Mouse (Mus musculus) intestine, embryonic 15.5 days (tissue): ENCODE data around the gene Cryab. TPM values are rescaled to one million over a fixed set of nuclear protein-coding genes. Genes with fewer than 3 reads are reported as not detected.

ENCODE experiments used
- ATAC-seq: fragments of 200-750 bp; cut with Nextera tagmentation; 2 replicates; pipeline ENCODE4 v1.8.0; 2017; ENCODE audit warnings: moderate TSS enrichment, moderate library complexity
- H3K27ac ChIP-seq: fragments of 300-500 bp; sonication (generic); 2 replicates; pipeline ENCODE4 v1.5.1; 2015; ENCODE audit warnings: mild to moderate bottlenecking, inconsistent platforms
- H3K27me3 ChIP-seq: fragments of 300-500 bp; sonication (generic); replicated peaks from 2 replicates; pipeline ENCODE4 v1.6.1; 2015; ENCODE audit warnings: inconsistent platforms
- H3K36me3 ChIP-seq: fragments of 300-500 bp; sonication (generic); 2 replicates; pipeline ENCODE4 v1.6.1; 2015; ENCODE audit warnings: inconsistent platforms
- H3K4me1 ChIP-seq: fragments of 300-500 bp; sonication (generic); replicated peaks from 2 replicates; pipeline ENCODE4 v1.6.1; 2015; ENCODE audit warnings: inconsistent platforms
- H3K4me2 ChIP-seq: fragments of 300-500 bp; sonication (generic); replicated peaks from 2 replicates; pipeline ENCODE4 v1.6.1; 2015; ENCODE audit warnings: mild to moderate bottlenecking, inconsistent platforms
- H3K4me3 ChIP-seq: fragments of 300-500 bp; sonication (generic); replicated peaks from 2 replicates; pipeline ENCODE4 v1.5.1; 2015; ENCODE audit warnings: inconsistent platforms
- H3K9ac ChIP-seq: fragments of 300-500 bp; sonication (generic); 2 replicates; pipeline ENCODE4 v1.6.1; 2015; ENCODE audit warnings: inconsistent platforms
- H3K9me3 ChIP-seq: fragments of 300-500 bp; sonication (generic); 2 replicates; pipeline ENCODE4 v1.6.1; 2016; ENCODE audit warnings: inconsistent platforms
- WGBS: fragments of 180-500 bp; shearing (Covaris S2); methylation state at CpG from one replicate; pipeline ENCODE4 v1.1.7; 2015; 5-methylcytosine and 5-hydroxymethylcytosine counted together
- polyA plus RNA-seq: library from polyadenylated mRNA; unstranded; fragments of >200 nt; fragmentation: Nextera tagmentation; extraction: Ambion mirVana; gene quantifications from 2 replicates; pipeline ENCODE4 v1.2.1, GENCODE M21; 2015

The Cryab gene
- polyA plus RNA-seq, 1 experiment from 2014 or later = 62.6 TPM

DNA sequence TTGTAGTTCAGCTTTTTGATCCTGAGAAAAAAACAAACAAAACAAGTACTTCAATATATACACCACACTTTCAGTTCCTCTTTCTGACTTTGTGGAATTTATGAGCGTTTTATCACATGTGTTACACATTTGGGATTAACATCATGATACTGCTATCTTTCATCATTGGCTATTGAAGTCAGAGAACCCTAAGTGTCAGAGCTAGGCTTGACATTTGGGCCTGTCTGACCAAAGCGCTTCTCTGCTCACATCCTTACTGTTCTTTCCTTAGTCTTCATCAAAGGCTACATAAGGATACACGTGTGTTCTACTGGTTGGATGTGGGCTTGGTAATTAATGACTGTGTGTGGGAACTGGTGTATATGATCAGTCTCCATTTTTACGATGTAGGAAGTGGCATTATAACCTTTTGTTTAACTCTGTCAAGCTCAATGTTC, 22.9 kb downstream of the Cryab start:
- Histone ChIP-seq H3K27me3 (no peaks in the 10 kb centered on the region), H3K4me3 (no peak overlapping the region), H3K9me3 (no peaks in the 10 kb centered on the region), H3K36me3 (peaks cover 6% of the 10 kb centered on the region; the same call in 1 of the 2 replicates), H3K4me1 (peaks cover 8% of the 10 kb centered on the region; the same call in 1 of the 2 replicates), H3K9ac (no peak overlapping the region), H3K27ac (no peak overlapping the region), H3K4me2 (peak overlapping the region; percentile 79)
- WGBS = 55% methylated on average over 4 of the region's 4 CpGs
- no peak for ATAC-seq

DNA sequence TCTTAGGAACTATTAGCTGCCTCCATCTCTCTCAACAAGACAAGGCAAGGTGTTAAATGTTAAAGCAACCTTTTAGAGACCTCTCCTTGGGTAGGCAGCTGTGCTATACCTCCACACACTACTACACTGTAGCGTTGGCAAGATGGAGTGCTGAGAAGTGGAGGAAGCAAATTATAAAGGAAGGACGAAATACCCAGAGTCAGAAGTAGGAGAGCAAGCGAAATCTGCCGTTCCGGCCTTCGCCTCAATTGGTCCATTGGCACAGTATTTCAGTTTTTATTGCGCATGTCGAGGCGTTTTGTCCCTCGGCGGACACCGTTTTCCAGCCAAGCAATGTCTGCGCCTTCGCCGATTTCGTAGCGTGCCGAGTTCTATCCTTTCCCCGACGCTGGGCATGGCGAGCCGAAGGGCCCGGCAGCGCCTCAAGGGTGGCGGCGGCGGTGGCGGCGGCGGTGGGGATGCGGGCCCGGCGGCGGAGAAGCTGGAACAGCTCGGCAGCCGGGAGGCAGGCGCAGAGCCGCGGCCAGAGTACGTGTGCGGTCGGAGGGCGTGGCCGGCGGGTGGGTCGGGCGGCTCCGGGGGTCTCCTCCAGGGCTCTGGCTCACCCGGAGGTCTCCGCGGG, 24.0 kb downstream of the Cryab start, which contains the start of the genes Alg9 and 1110032A03Rik:
TSS of gene Alg9 (plus strand) at position 29 of the 622 bp plus-strand sequence.
TSS of gene 1110032A03Rik (minus strand) at position 530 of the 622 bp plus-strand sequence.
- WGBS = 0% methylated on average over 48 of the region's 51 CpGs
- Histone ChIP-seq H3K27me3 (no peaks in the 10 kb centered on the region), H3K9ac (peak within 1 kb of the TSS; percentile 96), H3K4me2 (peak within 1 kb of the TSS; percentile 79), H3K36me3 (peaks cover 13% of the 10 kb centered on the region), H3K4me1 (peaks cover 8% of the 10 kb centered on the region; the same call in 1 of the 2 replicates), H3K4me3 (peak within 1 kb of the TSS; percentile 89), H3K27ac (peak within 1 kb of the TSS; percentile 88), H3K9me3 (no peaks in the 10 kb centered on the region)
- peak; percentile 75 for ATAC-seq

GRCm38 (mm10) chr9:50775662-50776126, 24.6 kb downstream of the Cryab start:
- Histone ChIP-seq H3K9me3 (no peaks in the 10 kb centered on the region), H3K27ac (peak overlapping the region; percentile 88), H3K4me3 (peak overlapping the region; percentile 89), H3K4me1 (peaks cover 8% of the 10 kb centered on the region; the same call in 1 of the 2 replicates), H3K4me2 (peak overlapping the region; percentile 79), H3K9ac (peak overlapping the region; percentile 96), H3K27me3 (no peaks in the 10 kb centered on the region), H3K36me3 (peaks cover 13% of the 10 kb centered on the region)
- ATAC-seq = peak; percentile 64
- WGBS = under 1% methylated on average over 30 of the region's 30 CpGs

DNA sequence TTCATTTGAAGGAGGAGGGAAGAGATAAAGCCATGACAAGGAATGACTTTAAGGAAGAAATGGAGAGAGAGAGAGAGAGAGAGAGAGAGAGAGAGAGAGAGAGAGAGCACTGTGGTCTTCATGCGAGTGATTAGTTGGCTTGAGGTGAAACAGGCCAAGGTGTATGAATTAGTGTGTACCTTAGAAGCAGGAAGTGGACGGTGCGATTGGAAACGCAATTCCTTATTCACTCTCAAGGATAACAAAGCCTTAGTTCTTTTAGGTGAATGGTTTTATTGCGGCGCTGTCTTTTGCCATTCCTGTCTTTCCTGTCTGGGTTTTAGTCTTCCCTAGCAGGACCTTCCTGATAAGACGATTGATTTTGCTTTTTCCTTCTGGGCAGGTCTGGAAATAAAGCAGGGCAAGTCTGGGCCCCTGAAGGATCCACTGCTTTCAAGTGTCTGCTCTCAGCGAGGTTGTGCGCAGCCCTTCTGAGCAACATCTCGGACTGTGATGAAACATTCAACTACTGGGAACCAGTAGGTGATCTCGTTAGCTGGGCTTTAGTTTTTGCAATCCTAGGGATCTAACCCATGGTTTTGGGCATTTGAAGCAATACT, 25.1 kb downstream of the Cryab start:
- peak overlapping the region; percentile 88 for H3K27ac ChIP-seq
- peaks cover 8% of the 10 kb centered on the region; the same call in 1 of the 2 replicates for H3K4me1 ChIP-seq
- peak overlapping the region; percentile 79 for H3K4me2 ChIP-seq
- H3K36me3 ChIP-seq = peaks cover 19% of the 10 kb centered on the region
- ATAC-seq = peak; percentile 65
- H3K9me3 ChIP-seq = no peaks in the 10 kb centered on the region
- peak overlapping the region; percentile 89 for H3K4me3 ChIP-seq
- WGBS = 41% methylated on average over 11 of the region's 11 CpGs
- peak overlapping the region; percentile 96 for H3K9ac ChIP-seq
- H3K27me3 ChIP-seq = no peaks in the 10 kb centered on the region

DNA sequence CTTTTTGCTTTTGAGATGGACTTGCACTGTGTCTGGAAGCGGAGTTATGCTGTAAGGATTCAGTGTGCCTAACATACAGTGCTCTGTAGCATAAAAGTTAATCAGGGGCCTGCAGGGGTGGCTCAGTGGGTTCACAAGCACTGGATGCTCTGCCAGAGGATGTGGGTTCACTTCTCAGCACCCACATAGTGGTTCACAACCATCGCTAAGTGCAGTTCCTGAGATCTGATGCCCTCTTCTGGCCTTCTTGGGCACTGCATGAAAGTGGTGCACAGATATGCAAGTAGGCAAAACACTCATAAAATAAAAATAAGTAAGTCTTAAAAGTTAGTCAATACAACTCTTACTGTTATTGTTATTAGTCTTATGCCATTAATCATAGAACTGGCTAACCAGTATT, 31.0 kb downstream of the Cryab start:
- H3K4me3 ChIP-seq = no peak overlapping the region
- H3K9ac ChIP-seq = no peak overlapping the region
- no peak overlapping the region for H3K4me2 ChIP-seq
- no peak overlapping the region for H3K27ac ChIP-seq
- peaks cover 44% of the 10 kb centered on the region for H3K36me3 ChIP-seq
- WGBS = 83% methylated on average over 2 of the region's 2 CpGs
- no peaks in the 10 kb centered on the region for H3K9me3 ChIP-seq
- no peak for ATAC-seq
- no peaks in the 10 kb centered on the region for H3K27me3 ChIP-seq
- H3K4me1 ChIP-seq = no peaks in the 10 kb centered on the region

DNA sequence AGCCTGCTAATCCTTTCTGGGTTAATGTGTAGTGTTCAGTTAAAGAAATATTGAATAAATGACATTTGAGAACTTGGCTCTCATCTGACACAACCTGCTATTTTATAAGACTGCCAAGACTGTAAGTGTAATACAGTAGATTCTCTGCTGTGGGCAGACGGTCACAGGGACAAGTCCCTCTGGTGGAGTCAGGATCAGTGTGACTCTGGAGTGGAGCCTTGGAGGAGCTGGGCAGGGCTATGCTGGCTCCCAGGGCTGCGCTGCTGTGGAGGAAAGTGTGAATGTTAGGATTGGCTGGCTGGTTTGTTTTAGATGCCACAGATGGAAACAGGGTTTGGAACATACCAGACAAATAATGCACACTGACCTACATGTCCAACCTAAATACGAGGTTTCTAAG, 44.1 kb downstream of the Cryab start:
- Histone ChIP-seq H3K9me3 (no peaks in the 10 kb centered on the region), H3K27ac (no peak overlapping the region)
- ATAC-seq = no peak

DNA sequence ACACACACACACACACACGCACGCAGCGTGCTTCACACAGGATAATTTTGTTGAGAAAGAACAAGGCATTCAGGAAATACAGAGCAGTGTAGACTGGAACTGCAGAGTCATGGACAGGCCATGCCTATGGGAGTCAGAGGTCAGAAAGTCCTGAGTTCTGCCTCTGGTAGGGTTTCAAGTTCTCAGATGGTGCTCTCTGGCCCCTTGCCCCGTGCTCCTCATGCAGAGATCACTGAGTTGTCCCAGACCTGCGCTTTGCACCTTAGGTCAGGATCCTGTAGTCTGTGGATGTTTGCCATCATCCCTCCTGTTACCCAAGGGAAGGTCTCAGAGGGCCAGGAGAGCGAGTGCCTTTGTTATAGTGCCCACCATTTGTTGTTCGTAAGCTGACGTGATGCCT, 45.7 kb downstream of the Cryab start:
- 91% methylated on average over 8 of the region's 8 CpGs for whole genome bisulfite sequencing
- peaks cover 9% of the 10 kb centered on the region for H3K36me3 ChIP-seq
- ATAC-seq = no peak

More for the DNA sequence above, 44.1 kb downstream of the Cryab start:
- WGBS = 91% methylated on average over 3 of the region's 3 CpGs
- Histone ChIP-seq H3K27me3 (no peaks in the 10 kb centered on the region), H3K4me1 (no peaks in the 10 kb centered on the region), H3K36me3 (peaks cover 12% of the 10 kb centered on the region), H3K4me3 (no peak overlapping the region), H3K9ac (no peak overlapping the region), H3K4me2 (no peak overlapping the region)

GRCm38 (mm10) chr9:50797641-50798040, 46.5 kb downstream of the Cryab start:
- Histone ChIP-seq H3K4me1 (no peaks in the 10 kb centered on the region), H3K36me3 (peaks cover 6% of the 10 kb centered on the region), H3K4me3 (no peak overlapping the region), H3K27ac (no peak overlapping the region), H3K9me3 (no peaks in the 10 kb centered on the region), H3K4me2 (no peak overlapping the region), H3K9ac (no peak overlapping the region), H3K27me3 (no peaks in the 10 kb centered on the region)
- no peak for ATAC-seq
- WGBS = 93% methylated on average over 7 of the region's 7 CpGs

More for the DNA sequence above, 45.7 kb downstream of the Cryab start:
- no peak overlapping the region for H3K9ac ChIP-seq
- H3K27me3 ChIP-seq = no peaks in the 10 kb centered on the region
- no peaks in the 10 kb centered on the region for H3K9me3 ChIP-seq
- H3K4me3 ChIP-seq = no peak overlapping the region
- H3K4me1 ChIP-seq = no peaks in the 10 kb centered on the region
- H3K4me2 ChIP-seq = no peak overlapping the region
- no peak overlapping the region for H3K27ac ChIP-seq

- H3K27me3 ChIP-seq = no peaks in the 10 kb centered on the region
- H3K9me3 ChIP-seq = no peaks in the 10 kb centered on the region
- H3K4me1 ChIP-seq = no peaks in the 10 kb centered on the region
- H3K27ac ChIP-seq = no peak overlapping the region
- 82% methylated on average over 5 of the region's 5 CpGs for WGBS
- H3K36me3 ChIP-seq = peaks cover 4% of the 10 kb centered on the region; the same call in 1 of the 2 replicates
- no peak for ATAC-seq
- H3K9ac ChIP-seq = no peak overlapping the region
- no peak overlapping the region for H3K4me3 ChIP-seq
- no peak overlapping the region for H3K4me2 ChIP-seq
Measured at GRCm38 (mm10) chr9:50798368-50798767, 47.2 kb downstream of the Cryab start.

GRCm38 (mm10) chr9:50800985-50801384, 49.9 kb downstream of the Cryab start:
- Histone ChIP-seq H3K4me3 (no peak overlapping the region), H3K36me3 (peaks cover 4% of the 10 kb centered on the region; the same call in 1 of the 2 replicates), H3K4me2 (no peak overlapping the region), H3K9me3 (no peaks in the 10 kb centered on the region), H3K9ac (no peak overlapping the region), H3K27ac (no peak overlapping the region), H3K27me3 (no peaks in the 10 kb centered on the region), H3K4me1 (no peaks in the 10 kb centered on the region)
- ATAC-seq = no peak
- WGBS = 63% methylated on average over 2 of the region's 2 CpGs

- H3K27ac ChIP-seq = no peak overlapping the region
- no peak overlapping the region for H3K9ac ChIP-seq
- H3K36me3 ChIP-seq = peaks cover 7% of the 10 kb centered on the region; the same call in 1 of the 2 replicates
- no peak overlapping the region for H3K4me2 ChIP-seq
- 90% methylated on average over 7 of the region's 7 CpGs for WGBS
- no peaks in the 10 kb centered on the region for H3K4me1 ChIP-seq
- peak; percentile 58; the same call in 1 of the 2 replicates for ATAC-seq
- H3K4me3 ChIP-seq = no peak overlapping the region
- H3K9me3 ChIP-seq = no peaks in the 10 kb centered on the region
- H3K27me3 ChIP-seq = no peaks in the 10 kb centered on the region
Measured at GRCm38 (mm10) chr9:50803055-50803671, 52.0 kb downstream of the Cryab start.
